Mouse (Mus musculus) kidney, embryonic 16.5 days (tissue): ENCODE results near the gene Stard3. TPM values are rescaled to one million over a fixed set of nuclear protein-coding genes. Genes with fewer than 3 reads are reported as not detected.
A peak's percentile ranks its signal among the peaks of the same experiment; 100 is the strongest.
"Not testable (repeated sequence)": the region's sequence is repeated elsewhere in the genome, so short reads cannot be mapped to it uniquely, and the experiment has no call there.

Experiments used
- ATAC-seq: fragments of 200-750 bp; cut with Nextera tagmentation; 2 replicates; pipeline ENCODE4 v1.8.0; 2017; ENCODE audit warnings: moderate TSS enrichment; ENCODE audit not compliant: low FRiP score, low TSS enrichment
- H3K27ac ChIP-seq: fragments of 300-500 bp; sonication (generic); 2 replicates; pipeline ENCODE4 v1.5.1; 2014; ENCODE audit warnings: low read length
- H3K27me3 ChIP-seq: fragments of 300-500 bp; sonication (generic); 2 replicates; pipeline ENCODE4 v1.6.1; 2014; ENCODE audit warnings: low read length, control low read depth, mixed read lengths; ENCODE audit not compliant: insufficient read depth
- H3K36me3 ChIP-seq: fragments of 300-500 bp; sonication (generic); 2 replicates; pipeline ENCODE4 v1.6.1; 2014; ENCODE audit warnings: low read length, control low read depth, mixed read lengths; ENCODE audit not compliant: insufficient read depth
- H3K4me1 ChIP-seq: fragments of 300-500 bp; sonication (generic); 2 replicates; pipeline ENCODE4 v1.6.1; 2014; ENCODE audit warnings: low read length, control low read depth, mixed read lengths; ENCODE audit not compliant: insufficient read depth
- H3K4me2 ChIP-seq: fragments of 300-500 bp; sonication (generic); replicated peaks from 2 replicates; pipeline ENCODE4 v1.6.1; 2014; ENCODE audit warnings: low read depth, low read length
- H3K4me3 ChIP-seq: fragments of 300-500 bp; sonication (generic); 2 replicates; pipeline ENCODE4 v1.5.1; 2014; ENCODE audit warnings: mild to moderate bottlenecking, low read length
- H3K9ac ChIP-seq: fragments of 300-500 bp; sonication (generic); replicated peaks from 2 replicates; pipeline ENCODE4 v1.6.1; 2014; ENCODE audit warnings: low read length
- H3K9me3 ChIP-seq: fragments of 300-500 bp; sonication (generic); 2 replicates; pipeline ENCODE4 v1.6.1; 2016; ENCODE audit warnings: low read length, control low read depth
- WGBS: fragments of 180-500 bp; shearing (Covaris S2); extraction: QIAGEN DNeasy Blood & Tissue Kit; methylation state at CpG from one replicate; pipeline ENCODE4 v1.1.7; 2014; 5-methylcytosine and 5-hydroxymethylcytosine counted together
- polyA plus RNA-seq: library from polyadenylated mRNA; unstranded; fragments of >200 nt; fragmentation: Nextera tagmentation; extraction: Ambion mirVana; gene quantifications from 2 replicates; pipeline ENCODE4 v1.2.1, GENCODE M21; 2015

Gene Stard3
- polyA plus RNA-seq, 1 experiment from 2014 or later, result 62.0 TPM

GRCm38 (mm10) chr11:98382405-98382804, 24.2 kb downstream of the Stard3 start:
- WGBS, result 29% methylated on average over 2 of the region's 2 CpGs
- Histone ChIP-seq H3K27me3 (peaks cover 21% of the 10 kb centered on the region), H3K4me1 (peaks cover 12% of the 10 kb centered on the region; the same call in 1 of the 2 replicates), H3K36me3 (peaks cover 30% of the 10 kb centered on the region)
- not testable (repeated sequence) for ATAC-seq, H3K9me3 ChIP-seq, H3K4me3 ChIP-seq, H3K27ac ChIP-seq, H3K4me2 ChIP-seq, H3K9ac ChIP-seq

GRCm38 (mm10) chr11:98383261-98384030, 25.3 kb downstream of the Stard3 start, which contains the start of gene Tcap:
Tcap (plus strand) TSS chr11:98383811.
- H3K27me3 ChIP-seq, result peaks cover 27% of the 10 kb centered on the region
- no peak within 1 kb of the TSS for H3K9ac ChIP-seq
- peak within 1 kb of the TSS; percentile 54 for H3K27ac ChIP-seq
- H3K36me3 ChIP-seq, result peaks cover 20% of the 10 kb centered on the region
- ATAC-seq, result peak; percentile 24; the same call in 1 of the 2 replicates
- H3K4me1 ChIP-seq, result peaks cover 14% of the 10 kb centered on the region; the same call in 1 of the 2 replicates
- no peaks in the 10 kb centered on the region for H3K9me3 ChIP-seq
- H3K4me2 ChIP-seq, result no peak within 1 kb of the TSS
- H3K4me3 ChIP-seq, result no peak within 1 kb of the TSS
- 50% methylated on average over 14 of the region's 14 CpGs for WGBS

- WGBS, result 73% methylated on average over 20 of the region's 20 CpGs
These were observed 26.0 kb downstream of the Stard3 start for GRCm38 (mm10) chr11:98384216-98384615.

GRCm38 (mm10) chr11:98384721-98385637, 26.8 kb downstream of the Stard3 start:
- no peak overlapping the region for H3K9ac ChIP-seq
- peaks cover 9% of the 10 kb centered on the region for H3K36me3 ChIP-seq
- 38% methylated on average over 8 of the region's 8 CpGs for WGBS
- H3K4me3 ChIP-seq, result no peak overlapping the region
- H3K27ac ChIP-seq, result peak overlapping the region; percentile 54
- H3K9me3 ChIP-seq, result no peaks in the 10 kb centered on the region
- ATAC-seq, result peak; percentile 49; the same call in 1 of the 2 replicates
- H3K27me3 ChIP-seq, result peaks cover 27% of the 10 kb centered on the region
- H3K4me2 ChIP-seq, result no peak overlapping the region
- peaks cover 24% of the 10 kb centered on the region for H3K4me1 ChIP-seq

More at GRCm38 (mm10) chr11:98384216-98384615, 26.0 kb downstream of the Stard3 start:
- Histone ChIP-seq H3K4me2 (no peak overlapping the region), H3K9ac (no peak overlapping the region), H3K4me3 (no peak overlapping the region), H3K9me3 (no peaks in the 10 kb centered on the region), H3K4me1 (peaks cover 21% of the 10 kb centered on the region), H3K27me3 (peaks cover 27% of the 10 kb centered on the region), H3K36me3 (peaks cover 12% of the 10 kb centered on the region), H3K27ac (peak overlapping the region; percentile 54)
- ATAC-seq, result no peak

- Histone ChIP-seq H3K4me2 (no peak within 1 kb of the TSS; the same call in 1 of the 2 replicates), H3K27ac (no peak within 1 kb of the TSS), H3K4me3 (no peak within 1 kb of the TSS), H3K4me1 (peaks cover 24% of the 10 kb centered on the region), H3K9me3 (no peaks in the 10 kb centered on the region), H3K27me3 (peaks cover 27% of the 10 kb centered on the region), H3K9ac (no peak within 1 kb of the TSS), H3K36me3 (peaks cover under 1% of the 10 kb centered on the region; the same call in 1 of the 2 replicates)
- ATAC-seq, result no peak
- 49% methylated on average over 24 of the region's 25 CpGs for WGBS
These were observed 27.7 kb downstream of the Stard3 start, which contains the start of gene Pnmt for GRCm38 (mm10) chr11:98385638-98386585. Pnmt (plus strand) TSS chr11:98386450.

- 17% methylated on average over 24 of the region's 24 CpGs for WGBS
These were observed 28.4 kb downstream of the Stard3 start for GRCm38 (mm10) chr11:98386596-98386995.

GRCm38 (mm10) chr11:98387056-98387577, 28.9 kb downstream of the Stard3 start:
- Histone ChIP-seq H3K4me2 (no peak overlapping the region), H3K27me3 (peaks cover 27% of the 10 kb centered on the region), H3K9me3 (no peaks in the 10 kb centered on the region), H3K4me1 (peaks cover 28% of the 10 kb centered on the region), H3K4me3 (no peak overlapping the region), H3K9ac (no peak overlapping the region), H3K27ac (no peak overlapping the region), H3K36me3 (no peaks in the 10 kb centered on the region)
- 44% methylated on average over 14 of the region's 14 CpGs for WGBS
- ATAC-seq, result no peak

More at GRCm38 (mm10) chr11:98386596-98386995, 28.4 kb downstream of the Stard3 start:
- Histone ChIP-seq H3K27ac (no peak overlapping the region), H3K9ac (no peak overlapping the region), H3K4me2 (no peak overlapping the region; the same call in 1 of the 2 replicates), H3K36me3 (no peaks in the 10 kb centered on the region), H3K9me3 (no peaks in the 10 kb centered on the region), H3K27me3 (peaks cover 27% of the 10 kb centered on the region), H3K4me1 (peaks cover 24% of the 10 kb centered on the region), H3K4me3 (no peak overlapping the region)
- ATAC-seq, result no peak

- Histone ChIP-seq H3K27ac (no peak overlapping the region), H3K4me1 (peaks cover 40% of the 10 kb centered on the region), H3K9me3 (no peaks in the 10 kb centered on the region), H3K27me3 (peaks cover 27% of the 10 kb centered on the region), H3K9ac (no peak overlapping the region), H3K4me2 (no peak overlapping the region), H3K36me3 (no peaks in the 10 kb centered on the region), H3K4me3 (no peak overlapping the region)
- WGBS, result 54% methylated on average over 10 of the region's 10 CpGs
- ATAC-seq, result no peak
These were observed 30.1 kb downstream of the Stard3 start for GRCm38 (mm10) chr11:98388282-98388681.
